Mouse (Mus musculus): Measurements from ENCODE around the gene Nhlh2.

Nhlh2 gene

GRCm38 (mm10) chr3:102024981-102025451 lies 15.1 kb downstream of the Nhlh2 start:
- DNase-seq (ENCODE audit: extremely low read depth, low read depth, low spot score): no peak

DNA sequence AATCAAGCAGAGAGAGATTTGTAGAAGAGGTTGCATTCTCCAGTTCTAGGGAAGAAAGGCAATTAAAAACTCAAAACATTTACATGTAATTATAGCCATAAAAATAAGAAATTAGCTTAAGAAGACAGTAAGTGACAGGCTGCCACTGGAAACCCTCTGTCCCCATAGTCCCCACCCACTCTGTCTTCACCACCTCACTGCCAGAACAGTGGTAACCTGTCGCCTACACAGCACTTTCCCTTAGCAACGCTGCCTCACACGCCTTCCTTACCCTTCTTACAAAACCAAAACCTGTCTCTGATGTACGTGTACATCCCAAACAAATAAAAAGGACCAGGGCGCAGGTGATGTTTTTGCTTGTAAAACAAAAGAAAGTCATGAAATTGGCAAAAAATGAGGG lies 15.8 kb downstream of the Nhlh2 start:
- no peak for DNase-seq (ENCODE audit: extremely low read depth, low read depth, low spot score)

GRCm38 (mm10) chr3:102027880-102028279 lies 18.0 kb downstream of the Nhlh2 start:
- DNase-seq (ENCODE audit: extremely low read depth, low read depth, low spot score): no peak

GRCm38 (mm10) chr3:102037806-102038205 lies 27.9 kb downstream of the Nhlh2 start:
- DNase-seq (ENCODE audit: extremely low read depth, low read depth, low spot score): no peak

- peak; percentile 51 for DNase-seq (ENCODE audit: extremely low read depth, low read depth, low spot score)
Observed at GRCm38 (mm10) chr3:102038608-102039007, 28.7 kb downstream of the Nhlh2 start.

DNA sequence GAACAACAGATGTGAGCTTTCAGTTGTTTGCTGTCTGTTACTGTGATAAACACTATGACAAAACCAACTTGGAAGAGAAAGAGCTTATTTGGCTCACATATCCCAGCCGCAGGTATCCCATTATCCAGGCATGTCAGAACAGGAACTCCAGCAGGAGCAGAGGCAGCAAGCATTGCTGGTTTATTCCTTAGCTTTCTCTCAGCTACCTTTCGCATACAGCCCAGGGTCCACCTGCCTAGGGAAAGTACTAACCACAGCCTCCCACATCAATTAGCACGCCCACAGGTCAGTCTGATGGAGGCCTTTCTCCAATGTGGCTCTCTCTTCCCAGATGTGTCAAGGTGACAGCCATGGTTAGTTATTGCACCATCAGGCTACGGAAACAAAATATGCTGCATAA lies 31.8 kb downstream of the Nhlh2 start:
- DNase-seq (ENCODE audit: extremely low read depth, low read depth, low spot score): peak; percentile 87

GRCm38 (mm10) chr3:102045071-102045470 lies 35.2 kb downstream of the Nhlh2 start:
- DNase-seq (ENCODE audit: extremely low read depth, low read depth, low spot score): no peak

GRCm38 (mm10) chr3:102047532-102047931 lies 37.7 kb downstream of the Nhlh2 start:
- DNase-seq (ENCODE audit: extremely low read depth, low read depth, low spot score): no peak

DNA sequence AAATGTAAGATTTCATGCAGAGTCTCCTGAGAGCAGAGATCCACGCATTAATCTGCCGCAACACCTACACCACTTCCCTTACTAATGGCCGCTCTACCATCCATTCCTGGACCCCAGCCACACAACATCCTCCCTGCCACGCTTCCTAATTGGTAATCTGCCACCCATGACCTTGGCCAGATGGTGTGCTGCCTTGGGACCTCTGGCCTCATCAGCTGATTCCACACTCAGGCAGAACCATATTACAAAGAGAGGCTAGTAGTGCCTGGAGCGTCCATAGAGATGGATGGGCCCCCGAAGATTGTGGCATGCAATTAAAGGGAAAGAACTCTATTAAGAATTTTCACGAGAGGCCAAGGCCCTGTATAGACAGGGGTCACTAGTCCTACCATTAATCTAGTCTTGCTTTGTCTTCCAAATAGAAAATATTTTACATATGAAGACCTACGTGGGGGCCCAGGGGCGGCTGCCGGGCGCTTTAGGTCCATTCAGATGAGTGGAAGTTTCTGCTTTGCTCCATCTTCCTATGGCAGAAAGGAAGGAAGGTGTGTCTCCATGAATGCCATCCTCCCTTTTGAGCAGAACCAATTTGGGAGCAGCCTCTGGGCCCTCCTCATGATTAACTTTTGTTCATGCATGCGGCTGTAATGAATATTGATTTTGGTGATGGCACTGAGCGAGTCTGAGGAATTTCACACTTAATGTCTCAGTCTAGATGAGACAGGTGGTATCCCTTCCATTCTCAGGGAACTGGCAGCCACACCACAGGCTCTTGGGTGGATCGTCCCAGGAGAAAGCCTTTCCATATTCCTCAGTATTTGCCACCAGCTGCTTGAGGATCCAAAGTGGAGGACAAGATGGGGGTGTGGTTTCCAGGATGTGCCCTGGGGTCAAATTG lies 39.6 kb downstream of the Nhlh2 start:
- no peak for DNase-seq (ENCODE audit: extremely low read depth, low read depth, low spot score)

DNA sequence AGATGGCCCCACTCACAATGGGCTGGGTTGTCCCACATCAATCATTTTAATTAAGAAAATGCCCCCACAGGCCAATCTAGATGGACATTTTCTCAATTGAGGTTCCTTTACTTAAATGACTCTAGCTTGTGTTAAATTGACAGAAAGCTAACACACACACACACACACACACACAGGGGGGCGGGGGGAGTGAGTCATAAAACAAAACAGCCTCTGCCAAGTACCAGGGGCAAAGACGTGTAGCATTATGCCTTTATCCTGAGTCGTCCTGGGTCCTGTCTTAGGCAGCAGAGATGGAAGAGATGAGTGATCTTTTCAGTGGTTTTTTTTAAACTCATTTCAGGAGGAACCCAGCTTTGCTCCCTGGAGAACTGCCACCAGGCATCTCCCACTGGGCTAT lies 42.2 kb downstream of the Nhlh2 start:
- DNase-seq (ENCODE audit: extremely low read depth, low read depth, low spot score): no peak

DNA sequence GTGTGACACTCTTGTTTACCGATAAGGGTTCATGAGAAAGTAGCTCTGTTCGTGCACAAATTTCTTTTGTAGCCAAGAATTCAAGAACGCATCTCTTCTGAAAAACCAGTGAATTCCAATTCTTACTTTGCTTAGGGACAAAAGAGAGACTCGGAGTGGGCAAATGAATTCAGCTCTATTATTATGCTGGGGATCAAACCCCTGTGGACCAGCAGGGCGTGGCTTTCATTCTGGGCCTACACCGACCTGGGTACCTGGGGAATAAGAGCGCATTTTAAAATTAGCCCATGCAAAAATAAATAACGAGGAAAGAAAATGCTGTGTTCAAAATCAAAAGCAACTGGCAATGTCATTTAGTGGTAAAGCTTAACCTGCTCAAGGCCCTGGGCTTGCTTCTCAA lies 43.4 kb downstream of the Nhlh2 start:
- DNase-seq (ENCODE audit: extremely low read depth, low read depth, low spot score): no peak

DNA sequence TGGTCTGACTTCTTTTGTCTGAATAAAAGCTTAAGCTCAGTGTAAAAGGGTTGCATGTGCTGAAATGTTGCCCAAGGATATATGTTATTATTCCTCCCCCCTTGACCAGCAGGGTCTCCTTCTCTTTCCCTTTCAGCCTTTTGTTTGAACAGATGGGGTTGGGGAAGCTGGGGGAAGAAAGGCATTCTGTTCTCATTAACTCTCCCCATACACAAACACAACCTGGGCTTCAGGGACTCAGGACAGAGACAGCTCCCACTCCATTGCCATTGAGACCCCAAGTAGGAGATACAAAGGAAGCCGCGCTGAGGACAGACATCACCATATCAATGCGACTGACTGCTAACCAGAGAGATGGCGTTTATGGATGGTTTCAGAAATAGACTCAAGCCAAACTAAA lies 46.0 kb downstream of the Nhlh2 start:
- DNase-seq (ENCODE audit: extremely low read depth, low read depth, low spot score): no peak

- DNase-seq (ENCODE audit: extremely low read depth, low read depth, low spot score): no peak
Observed at GRCm38 (mm10) chr3:102060065-102060464, 50.2 kb downstream of the Nhlh2 start.

DNA sequence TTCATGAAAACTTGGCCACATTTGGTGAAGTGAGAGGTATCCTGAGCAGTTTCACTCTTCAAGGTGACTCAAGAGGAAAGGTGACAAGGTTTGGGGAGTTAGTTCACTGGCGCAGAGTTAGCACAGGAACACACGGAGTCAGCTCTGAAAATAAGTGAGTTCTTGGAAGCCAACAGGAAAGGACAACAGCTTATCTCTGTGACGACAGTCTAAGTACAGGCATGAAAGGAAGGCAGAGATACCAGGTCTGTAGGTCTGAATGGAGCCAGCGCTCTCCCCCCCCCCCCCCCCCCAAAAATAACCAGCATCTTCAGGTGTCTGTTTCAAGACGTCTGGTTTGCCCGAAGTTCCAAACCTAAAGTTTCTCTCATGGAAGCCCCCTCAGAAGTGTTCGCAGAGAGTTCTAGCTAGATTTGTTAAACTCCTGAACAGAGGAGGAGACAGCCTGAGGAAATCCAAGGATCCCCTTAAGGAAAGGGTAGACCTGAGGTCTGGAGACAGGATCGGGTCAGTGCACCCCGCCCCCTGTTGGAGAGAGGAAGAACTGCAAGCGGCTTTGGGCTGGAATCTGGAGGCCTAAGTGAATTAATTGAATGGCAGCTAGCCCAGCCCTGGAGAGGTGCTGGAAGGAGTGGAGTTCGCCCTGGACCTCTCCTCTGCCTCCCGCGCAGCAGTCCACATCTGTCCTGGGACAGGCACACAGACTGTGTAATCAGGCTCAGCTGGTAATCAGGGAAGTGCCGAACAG lies 52.2 kb downstream of the Nhlh2 start:
- no peak for DNase-seq (ENCODE audit: extremely low read depth, low read depth, low spot score)

DNA sequence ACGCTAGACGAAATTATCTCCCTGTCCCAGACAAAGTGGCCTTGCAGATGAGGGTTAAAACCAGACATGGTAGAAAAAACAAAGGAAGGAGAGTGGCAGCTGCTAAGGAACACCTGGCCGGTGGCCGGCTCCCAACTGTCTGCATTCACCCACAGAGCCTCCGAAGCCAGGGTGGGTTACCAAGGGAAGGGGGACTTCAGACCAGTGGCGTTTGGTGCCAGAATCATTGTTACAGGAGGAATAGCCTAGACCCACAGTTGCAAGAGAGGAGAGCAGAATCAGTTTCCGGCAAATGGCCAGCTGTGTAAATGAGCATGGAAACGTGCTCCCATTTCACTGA lies 52.8 kb downstream of the Nhlh2 start:
- DNase-seq (ENCODE audit: extremely low read depth, low read depth, low spot score): no peak

GRCm38 (mm10) chr3:102063273-102064120 lies 53.6 kb downstream of the Nhlh2 start:
- DNase-seq (ENCODE audit: extremely low read depth, low read depth, low spot score): no peak

GRCm38 (mm10) chr3:102064566-102064965 lies 54.7 kb downstream of the Nhlh2 start:
- no peak for DNase-seq (ENCODE audit: extremely low read depth, low read depth, low spot score)
